Mouse (Mus musculus) neural tube, embryonic 15.5 days (tissue): ENCODE results near the gene Nmnat2. TPM values are rescaled to one million over a fixed set of nuclear protein-coding genes. Genes with fewer than 3 reads are reported as not detected.

ENCODE experiments used
- ATAC-seq: fragments of 200-750 bp; cut with Nextera tagmentation; 2 replicates; pipeline ENCODE4 v1.8.0; 2017; ENCODE audit warnings: mild to moderate bottlenecking, moderate TSS enrichment, moderate library complexity; ENCODE audit not compliant: low FRiP score
- H3K27ac ChIP-seq: fragments of 300-500 bp; sonication (generic); replicated peaks from 2 replicates; pipeline ENCODE4 v1.5.1; 2015; ENCODE audit warnings: mild to moderate bottlenecking, inconsistent platforms
- H3K27me3 ChIP-seq: fragments of 300-500 bp; sonication (generic); replicated peaks from 2 replicates; pipeline ENCODE4 v1.6.1; 2015; ENCODE audit warnings: inconsistent platforms
- H3K36me3 ChIP-seq: fragments of 300-500 bp; sonication (generic); 2 replicates; pipeline ENCODE4 v1.6.1; 2015; ENCODE audit warnings: inconsistent platforms
- H3K4me1 ChIP-seq: fragments of 300-500 bp; sonication (generic); 2 replicates; pipeline ENCODE4 v1.6.1; 2015; ENCODE audit warnings: inconsistent platforms
- H3K4me2 ChIP-seq: fragments of 300-500 bp; sonication (generic); 2 replicates; pipeline ENCODE4 v1.6.1; 2015; ENCODE audit warnings: inconsistent platforms, mild to moderate bottlenecking, moderate library complexity
- H3K4me3 ChIP-seq: fragments of 300-500 bp; sonication (generic); replicated peaks from 2 replicates; pipeline ENCODE4 v1.5.1; 2015; ENCODE audit warnings: mild to moderate bottlenecking, inconsistent platforms
- H3K9ac ChIP-seq: fragments of 300-500 bp; sonication (generic); replicated peaks from 2 replicates; pipeline ENCODE4 v1.6.1; 2015; ENCODE audit warnings: mild to moderate bottlenecking, inconsistent platforms
- H3K9me3 ChIP-seq: fragments of 300-500 bp; sonication (generic); replicated peaks from 2 replicates; pipeline ENCODE4 v1.6.1; 2016; ENCODE audit warnings: inconsistent platforms
- WGBS: fragments of 180-500 bp; shearing (Covaris S2); methylation state at CpG from one replicate; pipeline ENCODE4 v1.1.7; 2015; ENCODE audit warnings: mixed read lengths; 5-methylcytosine and 5-hydroxymethylcytosine counted together
- polyA plus RNA-seq: library from polyadenylated mRNA; unstranded; fragments of >200 nt; fragmentation: Nextera tagmentation; extraction: Ambion mirVana; gene quantifications from 2 replicates; pipeline ENCODE4 v1.2.1, GENCODE M21; 2015

Gene Nmnat2
- polyA plus RNA-seq, 1 experiment from 2014 or later: 75.1 TPM

DNA sequence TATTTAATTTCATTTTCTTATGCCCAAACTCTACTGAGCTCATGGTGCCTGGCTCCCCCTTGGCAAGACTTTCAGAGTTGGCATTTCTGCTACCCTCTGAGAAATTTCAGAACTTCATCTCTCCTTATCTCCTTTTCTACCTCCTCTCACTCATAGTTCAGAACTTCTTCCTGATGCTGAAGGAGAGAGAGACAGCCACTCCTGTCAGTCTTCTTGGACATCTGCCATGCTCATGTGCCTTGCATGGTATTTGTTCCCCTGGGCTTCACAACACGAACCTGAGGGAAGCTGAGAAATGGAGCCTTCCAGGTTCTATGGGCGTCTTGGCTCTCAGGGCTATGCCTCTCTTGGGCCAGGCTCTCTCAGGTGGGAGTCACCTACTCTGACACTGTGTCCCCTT lies 87.5 kb downstream of the Nmnat2 start:
- ATAC-seq: no peak
- no peaks in the 10 kb centered on the region for H3K27me3 ChIP-seq
- no peaks in the 10 kb centered on the region for H3K36me3 ChIP-seq
- peaks cover 46% of the 10 kb centered on the region for H3K4me1 ChIP-seq
- no peaks in the 10 kb centered on the region for H3K9me3 ChIP-seq
- no peak overlapping the region for H3K9ac ChIP-seq
- no peak overlapping the region for H3K4me3 ChIP-seq
- 61% methylated on average over 2 of the region's 2 CpGs for WGBS
- H3K4me2 ChIP-seq: no peak overlapping the region
- H3K27ac ChIP-seq: no peak overlapping the region

- Histone ChIP-seq H3K9me3 (no peaks in the 10 kb centered on the region), H3K4me2 (no peak overlapping the region), H3K4me3 (no peak overlapping the region), H3K27me3 (no peaks in the 10 kb centered on the region), H3K27ac (peak overlapping the region; percentile 5; the same call in 1 of the 2 replicates), H3K9ac (no peak overlapping the region), H3K4me1 (peaks cover 47% of the 10 kb centered on the region), H3K36me3 (no peaks in the 10 kb centered on the region)
- 26% methylated on average over 6 of the region's 6 CpGs for WGBS
- no peak for ATAC-seq
Measured at GRCm38 (mm10) chr1:153043332-153043731, 88.5 kb downstream of the Nmnat2 start.

- no peak for ATAC-seq
- H3K36me3 ChIP-seq: no peaks in the 10 kb centered on the region
- no peak overlapping the region for H3K27ac ChIP-seq
- H3K4me1 ChIP-seq: peaks cover 43% of the 10 kb centered on the region
- no peak overlapping the region for H3K4me2 ChIP-seq
- WGBS: 67% methylated on average over 11 of the region's 11 CpGs
- no peak overlapping the region for H3K9ac ChIP-seq
- H3K9me3 ChIP-seq: no peaks in the 10 kb centered on the region
- no peak overlapping the region for H3K4me3 ChIP-seq
- no peaks in the 10 kb centered on the region; the same call in 1 of the 2 replicates for H3K27me3 ChIP-seq
Measured at GRCm38 (mm10) chr1:153045368-153045767, 90.6 kb downstream of the Nmnat2 start.

DNA sequence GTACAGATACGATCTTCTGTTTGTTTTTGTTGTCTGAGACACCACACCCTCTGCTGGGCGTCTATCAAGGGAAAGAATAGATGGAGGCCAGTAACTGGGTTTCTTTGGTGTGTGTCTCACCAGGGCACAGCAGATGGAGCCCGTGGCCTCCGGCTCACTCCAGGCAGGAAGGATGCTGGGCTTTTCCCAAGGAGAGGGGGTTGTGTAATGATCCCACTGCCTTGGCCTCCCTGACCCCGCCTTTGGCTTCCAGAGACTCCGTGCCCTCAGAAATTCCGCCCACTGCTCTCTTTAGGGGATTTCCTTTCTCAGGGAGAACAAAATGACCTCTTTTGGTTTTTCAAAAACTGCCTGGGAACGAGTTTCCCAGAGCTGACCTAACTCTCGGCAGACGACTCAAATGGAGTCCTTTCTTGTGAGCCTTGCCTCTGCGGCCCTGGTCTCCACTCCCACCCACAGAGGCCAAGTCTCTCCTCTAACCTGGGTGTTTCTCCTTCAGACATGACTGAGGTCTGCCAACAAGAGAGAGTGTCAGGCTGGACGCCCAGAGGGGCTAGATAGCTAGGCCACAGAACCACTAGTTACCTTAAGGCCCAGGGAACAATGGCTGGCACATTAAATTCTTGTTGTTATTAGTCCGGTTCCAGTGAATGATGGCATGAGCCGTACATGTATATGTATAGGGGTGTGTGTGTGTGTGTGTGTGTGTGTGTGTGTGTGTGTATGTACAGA lies 93.5 kb downstream of the Nmnat2 start:
- no peak overlapping the region for H3K4me3 ChIP-seq
- no peak overlapping the region for H3K9ac ChIP-seq
- H3K9me3 ChIP-seq: no peaks in the 10 kb centered on the region
- H3K4me1 ChIP-seq: peaks cover 31% of the 10 kb centered on the region
- no peak overlapping the region for H3K4me2 ChIP-seq
- H3K36me3 ChIP-seq: no peaks in the 10 kb centered on the region
- 0 out of 2 replicates have a peak, but pooled peaks have one; percentile 39 for ATAC-seq
- WGBS: 23% methylated on average over 14 of the region's 14 CpGs
- peaks cover 9% of the 10 kb centered on the region for H3K27me3 ChIP-seq
- H3K27ac ChIP-seq: peak overlapping the region; percentile 45

GRCm38 (mm10) chr1:153049451-153049850 lies 94.7 kb downstream of the Nmnat2 start:
- no peak for ATAC-seq
- WGBS: 79% methylated on average over 2 of the region's 2 CpGs
- H3K27me3 ChIP-seq: peaks cover 9% of the 10 kb centered on the region

GRCm38 (mm10) chr1:153051474-153051873 lies 96.7 kb downstream of the Nmnat2 start:
- Histone ChIP-seq H3K27me3 (peaks cover 9% of the 10 kb centered on the region), H3K4me2 (no peak overlapping the region), H3K27ac (no peak overlapping the region), H3K9ac (no peak overlapping the region), H3K36me3 (no peaks in the 10 kb centered on the region), H3K9me3 (no peaks in the 10 kb centered on the region), H3K4me1 (peaks cover 26% of the 10 kb centered on the region), H3K4me3 (no peak overlapping the region)
- no peak for ATAC-seq
- WGBS: 78% methylated on average over 5 of the region's 5 CpGs

More at GRCm38 (mm10) chr1:153049451-153049850, 94.7 kb downstream of the Nmnat2 start:
- Histone ChIP-seq H3K27ac (no peak overlapping the region), H3K36me3 (no peaks in the 10 kb centered on the region), H3K9ac (no peak overlapping the region), H3K4me3 (no peak overlapping the region), H3K9me3 (no peaks in the 10 kb centered on the region), H3K4me2 (no peak overlapping the region), H3K4me1 (peaks cover 31% of the 10 kb centered on the region)

- H3K27me3 ChIP-seq: peaks cover 9% of the 10 kb centered on the region
- no peak for ATAC-seq
- peaks cover 19% of the 10 kb centered on the region for H3K4me1 ChIP-seq
- H3K9me3 ChIP-seq: no peaks in the 10 kb centered on the region
- H3K4me3 ChIP-seq: no peak overlapping the region
- no peaks in the 10 kb centered on the region for H3K36me3 ChIP-seq
- no peak overlapping the region for H3K27ac ChIP-seq
- no peak overlapping the region for H3K4me2 ChIP-seq
- WGBS: 22% methylated on average over 7 of the region's 7 CpGs
- H3K9ac ChIP-seq: no peak overlapping the region
Measured at GRCm38 (mm10) chr1:153053619-153054018, 98.8 kb downstream of the Nmnat2 start.

- peaks cover 9% of the 10 kb centered on the region for H3K27me3 ChIP-seq
- H3K27ac ChIP-seq: peak overlapping the region; percentile 56
- H3K9me3 ChIP-seq: no peaks in the 10 kb centered on the region
- H3K4me2 ChIP-seq: no peak overlapping the region
- no peak overlapping the region for H3K4me3 ChIP-seq
- H3K36me3 ChIP-seq: no peaks in the 10 kb centered on the region
- H3K9ac ChIP-seq: no peak overlapping the region
- peak; percentile 39; the same call in 1 of the 2 replicates for ATAC-seq
- H3K4me1 ChIP-seq: peaks cover 19% of the 10 kb centered on the region
- 14% methylated on average over 11 of the region's 11 CpGs for WGBS
Measured at GRCm38 (mm10) chr1:153054112-153054821, 99.5 kb downstream of the Nmnat2 start.

GRCm38 (mm10) chr1:153058290-153058689 lies 103.5 kb downstream of the Nmnat2 start:
- Histone ChIP-seq H3K36me3 (no peaks in the 10 kb centered on the region), H3K27me3 (no peaks in the 10 kb centered on the region; the same call in 1 of the 2 replicates), H3K4me2 (no peak overlapping the region), H3K4me3 (no peak overlapping the region), H3K27ac (no peak overlapping the region), H3K4me1 (peaks cover 23% of the 10 kb centered on the region), H3K9ac (no peak overlapping the region), H3K9me3 (no peaks in the 10 kb centered on the region)
- no peak for ATAC-seq
- WGBS: 88% methylated on average over 7 of the region's 7 CpGs

DNA sequence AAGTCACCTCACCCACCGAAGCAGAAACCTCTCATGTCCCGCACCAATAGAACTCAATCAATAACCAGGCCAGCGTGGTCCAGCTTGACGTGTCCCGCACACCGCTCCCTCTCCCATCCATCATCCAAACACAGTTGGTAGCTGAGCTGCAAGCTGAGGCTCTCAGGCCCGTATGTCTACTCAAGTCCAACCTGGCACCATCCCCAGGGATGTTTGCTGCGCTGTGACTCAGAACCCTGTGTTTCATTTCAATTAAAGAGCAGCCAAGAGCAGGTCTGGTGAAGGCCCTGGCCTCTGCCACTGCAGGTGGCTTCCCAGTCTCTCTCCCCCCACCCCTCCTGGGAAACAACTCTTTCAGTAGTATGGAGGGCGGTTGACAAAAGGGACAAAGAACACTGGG lies 104.8 kb downstream of the Nmnat2 start:
- no peaks in the 10 kb centered on the region; the same call in 1 of the 2 replicates for H3K27me3 ChIP-seq
- no peak for ATAC-seq
- H3K27ac ChIP-seq: no peak overlapping the region
- H3K9ac ChIP-seq: no peak overlapping the region
- H3K36me3 ChIP-seq: no peaks in the 10 kb centered on the region
- no peak overlapping the region for H3K4me2 ChIP-seq
- 57% methylated on average over 9 of the region's 9 CpGs for WGBS
- no peaks in the 10 kb centered on the region for H3K9me3 ChIP-seq
- H3K4me3 ChIP-seq: no peak overlapping the region
- H3K4me1 ChIP-seq: peaks cover 13% of the 10 kb centered on the region

- no peak for ATAC-seq
- Histone ChIP-seq H3K9ac (no peak overlapping the region), H3K27ac (peak overlapping the region; percentile 30)
Measured at GRCm38 (mm10) chr1:153062547-153062946, 107.8 kb downstream of the Nmnat2 start.

More at GRCm38 (mm10) chr1:153062547-153062946, 107.8 kb downstream of the Nmnat2 start:
- Histone ChIP-seq H3K9me3 (no peaks in the 10 kb centered on the region), H3K36me3 (no peaks in the 10 kb centered on the region), H3K27me3 (no peaks in the 10 kb centered on the region), H3K4me3 (no peak overlapping the region), H3K4me2 (0 out of 2 replicates have a peak overlapping the region, but pooled peaks have one; percentile 7), H3K4me1 (peaks cover 20% of the 10 kb centered on the region)
- WGBS: 11% methylated on average over 7 of the region's 7 CpGs
